Mouse (Mus musculus) embryonic fibroblast, embryonic 13.5 days (primary cell): ENCODE results near the gene Txnip.

ENCODE experiments used
- CTCF ChIP-seq: IDR thresholded peaks from 2 replicates; pipeline ENCODE4 v1.5.1; 2011; ENCODE audit warnings: mild to moderate bottlenecking, control low read depth, low read length, moderate library complexity, borderline replicate concordance; ENCODE audit not compliant: insufficient read depth
- POLR2A ChIP-seq: IDR thresholded peaks from 2 replicates; pipeline ENCODE4 v1.6.1; 2011; ENCODE audit warnings: low read depth, mild to moderate bottlenecking, control low read depth, low read length, moderate library complexity

- TF ChIP-seq CTCF (no peak), POLR2A (no peak)
Measured at GRCm38 (mm10) chr3:96577566-96577965, 19.8 kb downstream of the Txnip start.
